Mouse (Mus musculus) spleen, adult 2 months (tissue): ENCODE data around the gene Rbks.

Experiments used
- CTCF ChIP-seq: fragments of 200-500 bp; IDR thresholded peaks from 2 replicates; pipeline ENCODE4 v1.5.1; 2011; ENCODE audit warnings: mild to moderate bottlenecking, inconsistent platforms; ENCODE audit not compliant: insufficient read depth, insufficient read length, insufficient replicate concordance; ENCODE audit errors: extremely low read depth
- POLR2A ChIP-seq: fragments of 200-500 bp; IDR thresholded peaks from 2 replicates; pipeline ENCODE4 v1.6.1; 2011; ENCODE audit warnings: low read depth, low read length, inconsistent platforms

DNA sequence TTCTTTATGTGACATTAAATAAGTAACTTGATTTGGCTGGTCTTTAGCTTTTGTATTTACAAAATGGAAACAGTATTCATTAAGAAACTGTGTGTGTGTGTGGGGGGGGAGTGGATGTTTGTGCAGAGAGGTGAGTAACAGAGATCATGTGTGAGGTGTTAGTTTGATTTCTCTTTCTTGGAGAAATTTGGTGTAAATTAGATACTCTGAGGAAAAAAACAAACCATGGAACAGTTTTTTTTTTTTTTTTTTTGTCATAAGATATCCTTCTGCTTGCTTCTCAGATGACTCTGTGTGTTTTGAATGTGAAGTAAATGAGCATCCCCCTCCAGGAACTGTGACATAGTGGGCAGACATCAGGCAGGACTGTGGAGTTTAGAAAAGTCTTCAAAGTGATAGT lies 2.0 kb upstream of the Rbks start:
- no peak for TF ChIP-seq CTCF
- no peak for TF ChIP-seq POLR2A
